Mouse (Mus musculus): ENCODE data around the gene Cdon.

Gene Cdon

DNA sequence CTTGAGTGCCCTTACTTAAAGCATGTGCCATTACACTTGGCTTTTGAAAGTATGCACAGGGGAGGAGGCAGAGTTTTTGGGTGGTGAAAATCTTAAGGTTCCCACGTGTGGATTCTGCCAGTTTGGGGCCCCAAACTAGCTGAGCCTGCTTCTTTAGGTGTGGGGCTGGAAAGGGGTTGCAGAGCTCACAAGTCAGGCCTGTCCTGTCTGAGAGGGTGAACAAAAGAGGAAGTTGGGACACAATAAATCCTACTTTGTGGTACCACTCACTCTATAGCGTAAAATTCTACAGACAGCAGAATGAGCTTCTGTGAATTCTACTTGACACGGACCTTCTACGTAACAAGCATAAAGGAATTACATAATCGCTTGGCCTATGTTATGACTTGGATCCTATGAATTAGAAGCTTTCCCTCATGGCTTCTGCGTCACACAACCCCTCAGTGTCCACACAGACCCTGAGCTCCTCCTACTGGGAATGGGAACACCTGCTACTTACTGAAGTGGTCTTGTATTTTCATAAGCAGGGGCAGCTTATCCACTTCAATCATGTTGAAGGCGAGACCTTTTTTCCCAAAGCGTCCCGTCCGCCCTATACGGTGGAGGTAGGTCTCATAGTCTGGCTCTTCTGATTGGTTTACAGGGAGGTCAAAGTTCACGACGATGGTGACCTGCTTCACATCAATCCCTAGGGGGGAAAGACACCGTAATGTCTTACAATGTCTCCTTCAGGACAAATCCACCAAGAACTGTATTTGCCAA lies 122.4 kb downstream of the Cdon start:
- DNase-seq: no peak

DNA sequence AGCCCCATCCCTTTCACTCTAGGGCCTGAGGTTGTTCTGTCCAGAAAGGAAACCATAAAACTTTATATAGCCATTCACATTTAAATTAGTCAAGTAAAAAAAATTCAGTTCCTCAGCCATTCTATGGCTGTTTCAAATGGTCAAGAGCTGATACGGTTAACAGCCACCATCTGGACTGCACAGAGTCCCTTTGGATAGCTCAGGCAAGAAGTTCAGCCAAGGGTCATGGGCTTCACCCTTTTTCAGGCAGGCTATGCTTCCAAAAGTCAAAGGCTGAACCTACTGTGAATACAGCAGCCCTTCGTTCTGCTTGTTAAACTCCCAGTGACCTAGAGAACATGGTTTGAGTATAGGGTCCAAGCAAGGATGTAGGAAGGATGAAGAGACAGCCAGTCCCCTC lies 123.7 kb downstream of the Cdon start:
- peak; percentile 52 for DNase-seq

DNA sequence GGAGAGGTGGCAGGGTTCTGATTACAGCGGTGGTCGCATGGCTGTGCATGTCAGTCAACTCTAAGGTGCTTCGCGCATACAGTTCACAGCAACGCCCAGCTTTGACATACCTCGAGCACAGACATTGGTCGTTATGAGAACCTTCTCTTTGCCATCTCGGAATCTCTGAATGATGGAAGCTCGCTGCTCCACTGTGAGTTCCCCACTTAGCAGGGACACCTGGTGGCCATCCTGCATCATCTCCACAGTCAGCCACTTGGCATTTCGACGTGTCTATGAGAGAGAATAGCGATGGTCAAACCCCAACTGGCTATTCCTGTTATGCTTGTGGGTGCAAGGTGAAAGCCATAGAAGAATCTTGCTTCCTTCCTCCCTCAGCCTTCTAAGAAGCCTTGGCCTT lies 124.8 kb downstream of the Cdon start:
- DNase-seq: no peak

DNA sequence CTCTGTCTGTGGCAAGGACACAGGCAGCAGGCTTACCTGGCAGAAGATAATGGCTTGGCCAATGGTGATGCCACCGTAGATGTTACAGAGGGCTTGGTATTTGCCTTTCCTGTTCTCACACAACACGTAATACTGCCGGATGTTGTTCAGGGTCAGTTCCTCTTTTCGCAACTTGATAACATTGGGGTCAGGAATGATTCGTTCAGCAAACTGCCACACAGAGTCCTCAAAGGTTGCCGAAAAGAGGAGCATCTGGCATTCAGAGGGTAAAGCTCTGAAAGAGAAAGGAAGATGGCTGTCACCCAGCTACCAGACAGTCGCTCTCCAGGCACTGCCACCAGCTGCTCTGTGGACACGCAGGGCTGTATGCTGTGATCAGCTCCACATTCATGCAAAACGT lies 125.8 kb downstream of the Cdon start:
- no peak for DNase-seq

DNA sequence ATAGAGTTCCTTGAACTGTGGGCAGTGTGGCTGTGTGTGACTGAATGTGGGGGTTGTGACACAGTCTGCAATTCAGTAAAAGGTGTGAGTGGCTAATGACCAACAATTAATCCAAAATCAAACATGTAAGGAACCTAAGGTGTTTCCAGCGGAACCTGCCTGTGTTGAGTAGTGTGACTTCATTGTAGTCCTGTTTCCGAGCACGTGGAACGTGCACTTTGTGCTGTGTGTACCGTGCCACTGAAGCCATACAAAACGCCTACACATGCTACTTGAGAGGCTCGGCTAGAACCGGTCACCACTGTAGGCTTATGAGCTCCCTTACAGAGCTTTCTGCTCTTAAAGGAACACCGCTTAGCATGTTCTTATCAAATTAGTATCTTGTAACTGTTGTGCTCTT lies 127.5 kb downstream of the Cdon start:
- DNase-seq: no peak

DNA sequence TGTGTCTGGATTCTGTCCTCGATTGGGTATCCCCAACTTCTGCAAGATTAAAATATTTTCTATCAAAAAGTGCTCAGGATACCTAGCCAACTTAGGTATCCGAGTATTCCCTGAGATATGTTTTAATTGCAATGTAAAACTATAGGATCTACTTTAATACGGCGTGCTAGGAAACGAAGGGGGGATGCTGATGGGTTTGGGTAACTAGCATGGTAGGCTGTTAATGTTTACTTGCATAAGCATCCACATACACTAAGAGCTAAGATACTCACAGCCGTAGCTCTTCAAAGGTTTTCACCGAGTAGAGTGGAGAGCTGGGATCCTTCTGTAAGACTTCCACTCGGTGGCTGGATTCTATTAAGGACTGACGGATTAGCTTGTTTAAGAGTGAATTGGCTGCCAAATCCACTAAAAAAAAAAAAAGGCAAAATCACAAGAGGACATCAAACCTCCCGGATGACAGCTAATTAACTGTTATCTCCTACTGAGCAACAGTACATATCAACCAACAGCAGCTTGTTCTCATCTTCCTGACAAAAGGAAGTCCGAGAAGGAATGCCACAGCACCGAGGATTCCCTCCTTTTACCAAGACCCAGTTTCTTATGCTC lies 135.7 kb downstream of the Cdon start:
- peak; percentile 3 for DNase-seq

All from kidney, postnatal 10 days (tissue).